Mouse (Mus musculus): Measurements from ENCODE around the gene Unc13c. TPM values are rescaled to one million over a fixed set of nuclear protein-coding genes. Genes with fewer than 3 reads are reported as not detected.

Gene Unc13c
- polyA plus RNA-seq, 1 experiment from 2014 or later: 0.65 TPM

DNA sequence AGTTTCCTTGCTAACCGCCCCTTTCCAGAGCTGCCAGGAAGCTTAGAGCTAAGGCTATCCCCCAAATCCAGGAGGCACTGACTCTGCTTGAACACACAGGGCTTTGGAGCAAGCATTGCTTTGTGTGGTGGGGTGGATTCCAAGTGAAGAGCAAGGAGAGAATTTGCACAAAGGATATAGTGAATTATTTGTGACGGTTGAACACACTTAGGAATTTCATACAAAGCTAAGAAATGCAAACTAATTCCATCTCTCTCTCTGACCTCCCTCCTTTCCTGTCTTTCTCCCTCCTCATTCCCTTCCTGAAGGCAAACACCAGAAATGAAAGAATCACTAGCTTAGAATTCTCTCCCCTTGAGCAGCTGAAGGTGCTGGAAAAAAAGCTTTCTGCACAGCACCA, 271.7 kb downstream of the Unc13c start:
- no peaks in the 10 kb centered on the region for H3K36me3 ChIP-seq
- H3K27me3 ChIP-seq: no peaks in the 10 kb centered on the region
- no peak overlapping the region for H3K4me3 ChIP-seq
- H3K9ac ChIP-seq: no peak overlapping the region
- no peaks in the 10 kb centered on the region for H3K4me1 ChIP-seq
- ATAC-seq (ENCODE audit: insufficient number of reproducible peaks, insufficient read depth, low FRiP score, low TSS enrichment, low read depth): no peak
- no peak overlapping the region for H3K27ac ChIP-seq
- 59% methylated on average over 2 of the region's 2 CpGs for WGBS
- H3K9me3 ChIP-seq: no peaks in the 10 kb centered on the region
- H3K4me2 ChIP-seq: no peak overlapping the region

DNA sequence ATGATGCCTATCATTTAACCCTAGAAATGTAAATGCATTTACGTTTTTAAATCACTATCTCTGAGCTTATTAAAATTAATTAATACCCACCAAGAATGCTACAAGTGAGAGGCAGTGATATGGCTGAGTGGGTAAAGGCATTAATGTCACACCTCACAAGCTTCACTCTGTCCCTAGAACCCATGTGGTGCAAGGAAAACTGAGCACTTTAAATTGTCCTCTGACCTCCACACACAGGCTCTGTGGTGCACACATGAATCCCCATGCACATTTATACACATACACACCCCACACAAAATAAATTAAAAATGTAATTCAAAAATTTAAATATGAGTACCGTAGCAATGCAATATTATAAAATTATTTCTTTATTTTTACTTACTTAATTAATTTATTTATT, 287.2 kb downstream of the Unc13c start:
- no peaks in the 10 kb centered on the region for H3K36me3 ChIP-seq
- ATAC-seq (ENCODE audit: insufficient number of reproducible peaks, insufficient read depth, low FRiP score, low TSS enrichment, low read depth): no peak
- no peaks in the 10 kb centered on the region for H3K4me1 ChIP-seq
- H3K27me3 ChIP-seq: no peaks in the 10 kb centered on the region
- H3K4me2 ChIP-seq: no peak overlapping the region
- WGBS: 82% methylated on average over 2 of the region's 2 CpGs
- H3K9ac ChIP-seq: no peak overlapping the region
- H3K9me3 ChIP-seq: no peaks in the 10 kb centered on the region
- no peak overlapping the region for H3K27ac ChIP-seq
- no peak overlapping the region for H3K4me3 ChIP-seq

DNA sequence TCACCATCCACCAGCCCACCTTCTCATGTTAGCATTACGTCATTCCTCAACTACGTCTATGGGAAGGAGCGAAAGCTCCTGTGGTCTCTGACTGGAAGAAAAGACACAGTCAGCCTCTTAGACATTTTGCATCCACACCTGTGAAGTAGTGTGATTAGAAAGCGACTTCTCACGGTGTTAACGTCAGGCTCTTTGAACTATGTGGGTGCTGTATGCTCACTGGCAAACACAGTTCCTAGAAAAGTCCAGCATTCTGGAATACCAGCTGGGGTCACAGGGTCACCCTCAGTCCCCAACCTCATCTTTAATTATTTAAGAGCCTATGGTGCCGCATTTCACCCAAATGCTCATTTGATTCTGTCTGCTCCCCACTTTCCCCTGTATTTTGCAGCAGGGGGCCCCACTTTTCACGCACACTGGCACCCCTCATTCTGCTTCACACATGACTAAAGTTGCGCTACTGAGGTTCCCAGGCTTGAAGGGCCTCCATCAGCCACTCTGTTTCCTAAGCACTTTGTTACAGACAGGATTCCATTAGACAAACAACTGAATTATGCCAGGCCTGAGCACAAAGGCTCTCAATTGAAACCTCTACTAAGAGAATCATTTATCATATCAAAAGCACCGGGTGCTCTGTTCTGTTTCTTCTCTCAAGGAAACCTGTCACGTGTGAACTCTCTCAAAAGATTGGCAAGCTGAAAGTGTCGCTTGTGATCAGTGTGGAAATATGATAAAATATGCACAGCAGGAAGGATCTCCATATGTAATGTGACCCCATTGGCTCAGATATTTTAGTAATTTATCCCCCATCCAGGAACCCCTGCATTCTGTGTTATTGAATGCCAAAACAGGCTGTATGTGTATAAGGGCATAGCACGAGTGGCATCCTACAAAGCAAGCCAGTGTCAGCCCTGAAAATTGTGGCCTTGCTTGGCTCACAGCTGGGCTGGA, 287.9 kb downstream of the Unc13c start:
- H3K4me2 ChIP-seq: no peak overlapping the region
- no peak for ATAC-seq (ENCODE audit: insufficient number of reproducible peaks, insufficient read depth, low FRiP score, low TSS enrichment, low read depth)
- no peaks in the 10 kb centered on the region for H3K9me3 ChIP-seq
- 78% methylated on average over 13 of the region's 13 CpGs for WGBS
- no peak overlapping the region for H3K27ac ChIP-seq
- H3K4me3 ChIP-seq: no peak overlapping the region
- no peaks in the 10 kb centered on the region for H3K27me3 ChIP-seq
- no peaks in the 10 kb centered on the region for H3K4me1 ChIP-seq
- no peak overlapping the region for H3K9ac ChIP-seq
- H3K36me3 ChIP-seq: no peaks in the 10 kb centered on the region

DNA sequence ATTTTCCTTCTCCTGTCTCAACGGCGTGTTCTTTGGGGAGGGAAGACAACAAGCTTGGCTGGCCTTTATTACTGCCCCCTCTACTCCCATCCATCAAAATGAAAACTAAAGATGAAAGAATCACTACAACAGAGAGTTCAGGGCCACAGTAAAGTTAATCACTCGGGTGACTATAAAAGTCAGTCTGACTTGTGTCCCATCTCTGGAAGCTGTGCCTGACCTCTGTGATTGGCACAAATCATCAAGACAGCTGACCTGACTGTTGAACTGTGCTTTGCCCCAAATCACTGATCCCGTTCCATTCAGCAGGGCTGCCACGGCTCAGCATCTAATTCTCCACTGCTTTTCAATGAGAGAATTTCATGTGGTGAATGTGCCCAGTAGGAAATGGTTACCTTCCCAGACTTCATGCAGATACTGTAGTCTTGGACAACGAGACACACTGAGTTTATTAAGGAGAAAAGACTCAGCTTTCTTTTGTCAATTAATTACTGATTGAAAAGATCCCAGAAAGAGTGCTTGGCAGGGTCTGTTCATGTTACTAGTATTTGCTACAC, 297.0 kb downstream of the Unc13c start:
- H3K36me3 ChIP-seq: no peaks in the 10 kb centered on the region
- ATAC-seq (ENCODE audit: insufficient number of reproducible peaks, insufficient read depth, low FRiP score, low TSS enrichment, low read depth): no peak
- no peak overlapping the region for H3K27ac ChIP-seq
- no peaks in the 10 kb centered on the region for H3K27me3 ChIP-seq
- H3K4me1 ChIP-seq: no peaks in the 10 kb centered on the region
- 77% methylated on average over 6 of the region's 6 CpGs for WGBS
- H3K9ac ChIP-seq: no peak overlapping the region
- no peak overlapping the region for H3K4me3 ChIP-seq
- H3K9me3 ChIP-seq: no peaks in the 10 kb centered on the region
- no peak overlapping the region for H3K4me2 ChIP-seq

DNA sequence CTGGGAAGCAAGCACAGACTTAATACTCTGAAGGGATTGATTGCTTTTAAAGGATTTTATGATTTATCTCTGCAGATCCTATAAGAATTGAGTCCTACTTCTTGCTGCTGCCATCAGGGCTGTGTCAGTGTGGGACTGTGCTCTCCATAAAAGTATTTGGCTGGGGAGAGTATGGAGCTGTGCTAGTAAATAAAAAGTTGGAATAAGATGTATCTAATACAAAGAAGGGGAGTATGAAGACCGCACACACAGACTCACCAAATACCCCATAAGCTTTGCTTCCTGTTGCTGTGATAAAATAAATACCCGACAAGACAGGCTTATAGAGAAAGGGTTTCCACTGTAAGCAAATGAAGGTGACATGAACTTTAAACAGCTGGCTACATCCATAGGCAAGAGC, 298.7 kb downstream of the Unc13c start:
- Histone ChIP-seq H3K36me3 (no peaks in the 10 kb centered on the region), H3K4me1 (no peaks in the 10 kb centered on the region), H3K27me3 (no peaks in the 10 kb centered on the region), H3K9ac (no peak overlapping the region), H3K4me3 (no peak overlapping the region), H3K27ac (no peak overlapping the region), H3K4me2 (no peak overlapping the region), H3K9me3 (no peaks in the 10 kb centered on the region)
- 85% methylated on average over 2 of the region's 2 CpGs for WGBS
- no peak for ATAC-seq (ENCODE audit: insufficient number of reproducible peaks, insufficient read depth, low FRiP score, low TSS enrichment, low read depth)

GRCm38 (mm10) chr9:73662839-73663238, 305.9 kb downstream of the Unc13c start:
- no peaks in the 10 kb centered on the region for H3K9me3 ChIP-seq
- H3K27me3 ChIP-seq: no peaks in the 10 kb centered on the region
- no peak overlapping the region for H3K4me3 ChIP-seq
- no peak overlapping the region for H3K9ac ChIP-seq
- H3K36me3 ChIP-seq: no peaks in the 10 kb centered on the region
- H3K4me2 ChIP-seq: no peak overlapping the region
- ATAC-seq (ENCODE audit: insufficient number of reproducible peaks, insufficient read depth, low FRiP score, low TSS enrichment, low read depth): no peak
- 80% methylated on average over 7 of the region's 7 CpGs for WGBS
- H3K27ac ChIP-seq: no peak overlapping the region
- H3K4me1 ChIP-seq: no peaks in the 10 kb centered on the region

DNA sequence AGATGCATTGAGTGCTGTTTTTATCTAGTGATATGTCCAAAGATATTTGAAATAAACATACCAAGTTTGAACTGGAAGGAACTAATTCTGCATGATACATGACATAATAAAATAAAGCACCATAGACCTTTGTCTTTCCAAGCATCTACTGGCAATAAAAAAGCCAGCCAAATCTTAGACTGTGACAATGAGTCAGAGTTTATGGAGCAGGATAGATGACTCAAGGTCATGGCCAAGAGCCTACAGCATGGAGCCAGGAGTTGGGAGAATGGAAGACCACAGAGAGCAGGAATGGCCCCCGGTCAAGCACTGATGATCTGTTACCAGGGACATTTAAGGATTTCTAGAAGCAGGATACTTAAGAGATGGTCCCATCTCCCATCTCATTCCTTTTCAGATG, 319.7 kb downstream of the Unc13c start:
- no peaks in the 10 kb centered on the region for H3K27me3 ChIP-seq
- no peaks in the 10 kb centered on the region for H3K9me3 ChIP-seq
- H3K4me2 ChIP-seq: no peak overlapping the region
- H3K4me1 ChIP-seq: no peaks in the 10 kb centered on the region
- WGBS: 93% methylated on average over 1 of the region's 1 CpGs
- no peak overlapping the region for H3K27ac ChIP-seq
- no peak for ATAC-seq (ENCODE audit: insufficient number of reproducible peaks, insufficient read depth, low FRiP score, low TSS enrichment, low read depth)
- H3K36me3 ChIP-seq: no peaks in the 10 kb centered on the region
- H3K9ac ChIP-seq: no peak overlapping the region
- H3K4me3 ChIP-seq: no peak overlapping the region

- no peak overlapping the region for H3K27ac ChIP-seq
- no peak overlapping the region for H3K4me2 ChIP-seq
- H3K27me3 ChIP-seq: no peaks in the 10 kb centered on the region
- no peak overlapping the region for H3K9ac ChIP-seq
- no peaks in the 10 kb centered on the region for H3K4me1 ChIP-seq
- no peaks in the 10 kb centered on the region for H3K36me3 ChIP-seq
- H3K9me3 ChIP-seq: no peaks in the 10 kb centered on the region
- ATAC-seq (ENCODE audit: insufficient number of reproducible peaks, insufficient read depth, low FRiP score, low TSS enrichment, low read depth): no peak
- H3K4me3 ChIP-seq: no peak overlapping the region
- 87% methylated on average over 1 of the region's 1 CpGs for WGBS
Observed at GRCm38 (mm10) chr9:73638119-73638518, 330.6 kb downstream of the Unc13c start.

DNA sequence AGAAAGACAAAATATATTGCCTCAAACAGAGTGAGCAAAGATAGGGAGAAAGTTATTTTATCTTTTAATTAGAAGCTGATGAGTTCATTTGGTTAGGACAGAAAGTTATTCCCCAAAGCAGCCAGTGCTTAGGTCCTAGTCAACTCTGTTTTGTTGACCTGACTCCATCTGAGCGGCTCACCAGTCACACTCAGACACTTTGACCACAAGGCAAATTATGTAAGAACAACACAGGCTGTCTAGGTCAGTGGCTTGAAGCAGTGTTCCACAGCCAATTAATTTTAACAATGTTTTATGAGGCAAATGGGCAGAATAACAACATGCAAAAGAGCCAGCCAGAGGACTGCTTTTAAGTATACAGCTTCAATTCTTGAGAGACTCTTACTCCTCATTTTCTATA, 343.6 kb downstream of the Unc13c start:
- Histone ChIP-seq H3K36me3 (no peaks in the 10 kb centered on the region), H3K27me3 (no peaks in the 10 kb centered on the region), H3K4me2 (no peak overlapping the region), H3K4me3 (no peak overlapping the region), H3K4me1 (no peaks in the 10 kb centered on the region), H3K9ac (no peak overlapping the region), H3K27ac (no peak overlapping the region), H3K9me3 (no peaks in the 10 kb centered on the region)
- 65% methylated on average over 1 of the region's 1 CpGs for WGBS
- ATAC-seq (ENCODE audit: insufficient number of reproducible peaks, insufficient read depth, low FRiP score, low TSS enrichment, low read depth): no peak

- Histone ChIP-seq H3K4me3 (no peak overlapping the region), H3K9ac (no peak overlapping the region), H3K9me3 (no peaks in the 10 kb centered on the region), H3K4me1 (no peaks in the 10 kb centered on the region), H3K36me3 (no peaks in the 10 kb centered on the region), H3K27me3 (no peaks in the 10 kb centered on the region), H3K4me2 (no peak overlapping the region), H3K27ac (no peak overlapping the region)
- ATAC-seq (ENCODE audit: insufficient number of reproducible peaks, insufficient read depth, low FRiP score, low TSS enrichment, low read depth): no peak
- WGBS: 51% methylated on average over 4 of the region's 4 CpGs
Observed at GRCm38 (mm10) chr9:73612896-73613295, 355.9 kb downstream of the Unc13c start.

GRCm38 (mm10) chr9:73603921-73604320, 364.8 kb downstream of the Unc13c start:
- Histone ChIP-seq H3K4me3 (no peak overlapping the region), H3K27ac (no peak overlapping the region), H3K27me3 (no peaks in the 10 kb centered on the region), H3K36me3 (no peaks in the 10 kb centered on the region), H3K4me2 (no peak overlapping the region), H3K9ac (no peak overlapping the region), H3K9me3 (no peaks in the 10 kb centered on the region), H3K4me1 (no peaks in the 10 kb centered on the region)
- 57% methylated on average over 1 of the region's 1 CpGs for WGBS
- ATAC-seq (ENCODE audit: insufficient number of reproducible peaks, insufficient read depth, low FRiP score, low TSS enrichment, low read depth): no peak

DNA sequence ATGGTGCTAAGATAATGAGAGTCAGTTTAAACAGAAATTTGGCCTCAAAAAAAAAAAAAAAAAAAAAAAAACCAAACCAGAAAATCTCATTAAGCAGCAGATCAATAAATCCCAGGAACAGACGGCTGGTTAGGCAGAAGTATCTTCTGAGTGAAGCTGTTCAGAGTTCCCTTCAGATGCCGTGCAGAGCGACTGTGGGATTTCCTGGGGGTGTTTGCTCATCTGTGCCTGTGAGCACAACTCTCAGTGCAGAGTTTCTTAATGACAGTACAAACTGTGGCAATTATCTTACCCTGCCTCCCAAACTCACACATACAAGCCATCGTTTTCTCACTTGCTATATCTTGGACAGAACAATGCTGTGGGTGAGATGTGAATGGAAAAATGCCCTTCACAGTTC, 403.2 kb downstream of the Unc13c start:
- no peak overlapping the region for H3K4me3 ChIP-seq
- no peaks in the 10 kb centered on the region for H3K27me3 ChIP-seq
- no peak for ATAC-seq (ENCODE audit: insufficient number of reproducible peaks, insufficient read depth, low FRiP score, low TSS enrichment, low read depth)

More for the DNA sequence above, 403.2 kb downstream of the Unc13c start:
- no peaks in the 10 kb centered on the region for H3K36me3 ChIP-seq
- no peak overlapping the region for H3K4me2 ChIP-seq
- peaks cover 6% of the 10 kb centered on the region; the same call in 1 of the 2 replicates for H3K4me1 ChIP-seq
- no peaks in the 10 kb centered on the region for H3K9me3 ChIP-seq
- 43% methylated on average over 4 of the region's 4 CpGs for WGBS
- H3K9ac ChIP-seq: no peak overlapping the region
- no peak overlapping the region for H3K27ac ChIP-seq
